Mouse (Mus musculus): Measurements from ENCODE around the gene Slc12a7.

Gene Slc12a7

DNA sequence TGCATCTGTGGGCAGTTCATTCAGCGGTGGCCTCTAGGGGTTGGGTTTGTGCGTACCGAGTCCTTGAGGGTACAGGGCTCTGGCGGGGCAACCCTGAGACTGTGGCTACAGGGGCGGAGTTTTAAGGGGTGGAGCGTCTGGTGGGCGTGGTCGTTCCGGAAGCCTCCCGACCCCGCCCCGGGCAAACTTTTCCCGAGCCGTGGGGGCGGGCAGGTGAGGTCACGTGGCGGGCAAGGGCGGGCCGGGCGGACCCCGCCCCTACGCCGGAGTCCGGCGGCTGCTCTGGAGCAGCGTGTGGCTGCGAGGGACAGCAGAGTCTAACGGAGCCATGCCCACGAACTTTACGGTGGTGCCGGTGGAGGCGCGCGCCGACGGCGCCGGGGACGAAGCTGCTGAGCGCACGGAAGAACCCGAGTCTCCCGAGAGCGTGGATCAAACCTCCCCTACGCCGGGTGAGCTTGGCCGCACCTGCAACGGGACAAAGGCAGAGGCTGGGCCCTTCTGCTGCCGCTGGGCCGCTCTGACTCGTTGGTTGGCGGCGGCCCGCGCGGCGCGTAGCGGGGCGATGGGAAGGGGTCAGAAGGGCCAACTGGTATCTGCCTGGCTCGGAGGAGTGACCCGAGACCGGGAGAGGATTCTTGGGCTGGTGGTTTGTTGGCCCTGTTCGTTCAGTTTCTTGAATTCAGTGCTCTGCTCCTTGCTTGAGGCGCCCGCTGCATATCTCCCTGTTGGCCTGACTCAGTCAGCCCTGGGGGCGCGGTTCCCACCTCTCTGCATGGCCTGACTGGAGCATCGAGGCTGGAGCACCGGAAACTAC is 30.8 kb downstream of the Slc12a7 start:
- DNase-seq (ENCODE audit: low spot score), result peak; percentile 62

- no peak for DNase-seq (ENCODE audit: low spot score)
These were observed 31.4 kb downstream of the Slc12a7 start for GRCm38 (mm10) chr13:73764256-73764775.

- no peak for DNase-seq (ENCODE audit: low spot score)
These were observed 32.5 kb downstream of the Slc12a7 start for GRCm38 (mm10) chr13:73765393-73765792.

DNA sequence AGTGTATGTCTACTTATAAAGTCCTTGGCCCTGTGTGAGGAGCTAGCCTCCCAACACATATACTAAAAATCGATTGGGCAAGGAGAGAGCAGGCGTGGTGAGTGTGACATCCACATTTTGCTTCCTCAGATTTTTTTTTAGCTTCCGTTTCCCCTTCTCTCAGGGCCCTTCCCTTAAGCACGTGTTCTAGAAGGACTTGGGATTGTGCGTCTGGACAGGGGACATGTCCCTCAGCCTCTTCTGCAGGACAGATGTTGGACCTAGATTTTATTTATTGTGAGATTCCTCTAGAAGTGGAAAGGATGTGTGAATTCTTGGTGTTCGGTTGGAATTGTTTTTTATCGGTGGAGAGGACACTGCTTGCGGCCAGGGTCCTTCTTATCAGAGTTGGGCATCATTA is 34.3 kb downstream of the Slc12a7 start:
- DNase-seq (ENCODE audit: low spot score), result no peak

GRCm38 (mm10) chr13:73767754-73768153 is 34.9 kb downstream of the Slc12a7 start:
- no peak for DNase-seq (ENCODE audit: low spot score)

DNA sequence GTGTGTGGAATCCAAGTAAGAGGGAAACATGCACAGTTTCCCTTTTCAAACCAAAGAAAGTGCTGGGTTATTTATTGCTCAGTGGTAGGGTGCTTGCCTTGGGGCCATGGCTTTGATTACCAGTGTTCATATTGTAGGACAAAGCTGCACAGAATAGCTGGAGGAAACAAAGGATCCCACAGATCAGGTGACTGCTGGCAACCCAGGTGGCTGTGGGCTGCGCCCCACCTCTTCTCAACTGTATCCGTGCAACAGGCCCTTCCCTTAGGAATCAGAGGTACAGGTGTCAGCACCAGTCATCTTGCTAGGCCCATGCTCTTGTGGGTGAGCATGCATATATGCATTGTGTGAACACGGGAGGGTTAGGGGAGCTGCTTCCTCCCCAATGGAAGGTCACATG is 35.4 kb downstream of the Slc12a7 start:
- DNase-seq (ENCODE audit: low spot score), result no peak

DNA sequence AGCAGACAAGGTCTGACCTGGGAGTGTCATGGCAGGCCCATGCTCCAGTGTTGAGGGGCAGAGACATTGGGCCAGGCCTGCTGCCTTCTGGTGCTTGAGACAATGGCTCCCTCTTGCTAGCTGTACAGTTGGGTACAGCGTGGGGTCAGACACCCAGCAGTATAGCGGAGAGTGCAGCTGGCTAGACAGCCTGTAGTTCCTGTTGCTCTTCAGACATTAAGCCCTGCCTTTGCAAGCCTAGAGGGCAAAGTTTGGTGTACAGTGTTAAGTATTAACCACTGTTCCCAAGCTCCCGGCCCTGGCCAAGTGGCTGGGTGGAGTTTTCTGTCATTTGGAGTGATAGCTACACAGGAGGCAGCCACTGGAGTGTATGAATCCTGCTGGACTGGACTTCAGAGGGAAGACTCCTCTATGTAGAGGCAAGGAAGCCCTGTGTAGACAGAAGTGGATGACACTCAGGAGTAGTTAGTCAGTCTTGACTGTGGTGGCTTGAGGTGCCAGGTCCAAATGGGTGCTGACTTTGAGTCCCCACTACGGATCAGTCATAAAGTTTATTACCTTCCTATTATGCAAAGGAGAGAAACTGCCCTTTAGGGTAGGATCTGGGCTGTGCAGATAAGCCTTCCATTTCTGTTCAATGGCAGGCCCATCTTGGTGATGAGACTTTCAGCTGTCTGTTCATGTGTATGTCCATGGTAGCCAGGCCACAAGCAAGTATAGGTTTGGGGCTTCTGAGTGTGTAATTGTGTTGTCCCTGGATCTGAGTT is 37.2 kb downstream of the Slc12a7 start:
- DNase-seq (ENCODE audit: low spot score), result no peak

DNA sequence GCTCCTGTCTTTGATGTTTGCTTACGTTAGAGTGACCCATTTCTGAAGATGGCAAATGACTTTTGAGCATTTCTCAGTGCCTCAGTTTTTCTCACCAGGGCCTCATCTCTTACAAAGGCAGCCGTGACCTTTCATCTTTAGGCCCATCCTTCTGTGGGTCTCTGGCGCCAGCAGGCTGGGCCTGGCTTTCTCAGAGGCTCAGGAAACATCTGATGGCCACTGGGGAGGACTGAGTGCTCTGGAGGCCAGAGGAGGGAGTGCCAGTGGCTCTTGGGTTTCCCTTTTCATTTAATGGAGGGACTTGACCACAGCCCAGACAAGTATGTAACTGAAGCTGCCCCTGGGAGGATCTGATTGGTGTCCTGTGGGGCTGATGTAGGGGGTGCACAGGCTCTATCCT is 38.2 kb downstream of the Slc12a7 start:
- DNase-seq (ENCODE audit: low spot score), result no peak

- no peak for DNase-seq (ENCODE audit: low spot score)
These were observed 39.8 kb downstream of the Slc12a7 start for GRCm38 (mm10) chr13:73772655-73773054.

GRCm38 (mm10) chr13:73773519-73774205 is 40.8 kb downstream of the Slc12a7 start:
- DNase-seq (ENCODE audit: low spot score), result no peak

- DNase-seq (ENCODE audit: low spot score), result no peak
These were observed 42.9 kb downstream of the Slc12a7 start for GRCm38 (mm10) chr13:73775786-73776185.

GRCm38 (mm10) chr13:73777578-73777977 is 44.7 kb downstream of the Slc12a7 start:
- no peak for DNase-seq (ENCODE audit: low spot score)

DNA sequence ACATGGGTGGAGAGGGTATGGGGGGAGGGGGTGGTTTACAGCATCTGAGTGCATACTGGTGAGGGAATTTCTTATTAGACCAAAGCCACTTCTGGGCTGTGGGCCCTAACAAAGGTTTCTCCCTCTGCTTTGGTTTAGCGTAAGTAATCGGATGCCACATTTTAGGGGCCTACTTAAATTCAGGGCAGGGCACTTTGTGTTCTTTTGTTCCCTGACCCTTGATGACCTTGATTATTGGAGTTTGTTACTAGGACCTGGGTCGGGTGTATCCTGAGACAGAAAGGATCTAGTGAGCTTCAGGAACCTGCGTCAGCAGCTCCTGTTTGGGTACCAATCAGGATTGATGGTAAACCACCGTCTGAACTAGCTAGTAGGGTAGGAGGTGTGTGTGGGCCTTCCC is 49.6 kb downstream of the Slc12a7 start:
- DNase-seq (ENCODE audit: low spot score), result no peak

DNA sequence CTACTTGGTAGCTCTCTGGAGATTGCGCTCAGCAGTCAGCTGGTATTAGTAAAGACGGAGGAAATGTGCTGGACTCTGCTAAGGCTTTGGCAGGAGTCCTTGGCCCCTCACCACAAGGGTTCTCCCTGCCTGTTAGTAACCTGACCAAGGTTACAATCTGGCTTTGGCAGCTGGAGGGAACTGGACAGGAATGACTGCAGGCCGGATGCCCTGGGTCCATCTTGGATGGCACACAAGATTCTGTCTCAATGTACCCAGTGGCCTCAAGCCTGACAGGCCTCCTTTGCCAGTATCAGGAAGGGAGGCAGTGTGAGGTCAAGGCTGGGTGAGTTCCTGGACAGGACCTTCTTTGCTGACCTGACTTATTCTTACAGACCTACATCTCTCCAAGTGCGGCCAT is 59.3 kb downstream of the Slc12a7 start:
- DNase-seq (ENCODE audit: low spot score), result no peak

- DNase-seq (ENCODE audit: low spot score), result no peak
These were observed 60.3 kb downstream of the Slc12a7 start for GRCm38 (mm10) chr13:73793171-73793570.

DNA sequence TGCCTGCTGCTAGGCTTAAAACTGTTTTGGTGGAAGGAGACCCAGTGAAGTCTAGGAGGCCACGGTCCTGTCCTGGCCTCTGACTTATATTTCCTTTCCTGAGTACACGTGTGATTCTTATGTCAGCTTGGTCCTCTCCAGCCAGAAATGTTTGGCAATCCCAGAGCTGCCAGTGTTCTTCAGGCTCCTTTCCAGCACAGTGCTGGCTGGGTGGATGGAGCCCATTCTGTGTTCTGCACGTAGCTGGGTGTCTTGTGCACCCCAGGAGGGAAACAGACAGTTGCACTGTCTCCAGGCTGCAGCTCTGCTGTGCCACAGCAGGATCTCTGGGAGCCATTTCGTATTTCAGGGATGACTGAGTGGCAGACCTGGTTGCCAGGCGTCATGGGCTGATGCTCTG is 66.2 kb downstream of the Slc12a7 start:
- no peak for DNase-seq (ENCODE audit: low spot score)

DNA sequence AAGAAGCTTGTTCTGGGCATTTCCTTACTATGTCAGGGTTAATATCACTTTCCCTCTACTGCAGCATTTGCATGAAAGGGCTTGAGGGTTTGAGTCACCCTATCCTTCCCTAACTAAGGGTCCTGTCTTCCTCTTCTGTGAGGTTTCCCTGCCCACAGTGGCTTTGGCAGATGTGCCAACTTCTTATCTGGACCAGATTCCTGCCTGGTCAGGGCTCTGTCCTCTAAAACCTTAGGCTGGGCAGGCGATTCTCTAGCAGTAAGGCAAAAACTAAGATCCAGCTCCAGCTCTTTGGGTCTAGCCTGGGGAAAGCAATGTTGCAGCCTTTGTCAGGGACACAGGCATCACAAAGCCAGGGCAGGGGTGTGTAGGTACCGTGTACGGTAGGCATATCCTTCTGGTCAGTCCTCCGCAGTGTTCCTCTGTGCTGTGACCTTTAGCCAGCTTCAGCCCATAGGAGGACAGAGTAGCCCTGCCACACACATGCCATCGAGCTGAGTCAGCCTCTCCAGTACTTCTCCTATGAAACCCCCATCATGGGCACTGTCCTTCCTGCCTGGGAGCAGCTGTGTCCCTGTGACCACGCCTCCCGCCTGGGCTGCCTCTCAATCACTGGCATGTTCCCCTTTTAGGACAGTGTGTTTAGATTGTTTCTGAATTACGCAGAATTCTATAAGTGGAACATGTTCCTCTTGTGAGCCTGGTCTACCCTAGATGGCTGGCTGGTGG is 70.7 kb downstream of the Slc12a7 start:
- no peak for DNase-seq (ENCODE audit: low spot score)

DNA sequence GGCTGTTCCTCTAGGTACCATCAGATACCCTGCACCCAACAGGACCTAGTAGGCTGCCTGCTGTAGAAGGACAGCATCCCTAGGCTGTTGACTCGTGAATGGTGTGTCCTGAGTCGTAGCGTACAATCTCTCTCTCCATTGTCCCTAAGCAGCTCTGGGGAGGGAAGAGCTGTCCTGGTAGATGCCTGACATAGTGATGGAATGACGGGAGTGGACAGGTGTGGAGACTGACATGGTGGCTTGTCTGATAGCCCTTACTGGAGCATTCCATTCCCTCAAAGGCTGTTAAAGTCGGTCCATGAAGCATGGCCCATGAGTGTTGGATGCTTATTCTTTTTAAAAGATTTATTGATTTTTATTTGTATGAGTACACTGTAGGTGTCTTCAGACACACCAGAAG is 72.0 kb downstream of the Slc12a7 start:
- DNase-seq (ENCODE audit: low spot score), result no peak

DNA sequence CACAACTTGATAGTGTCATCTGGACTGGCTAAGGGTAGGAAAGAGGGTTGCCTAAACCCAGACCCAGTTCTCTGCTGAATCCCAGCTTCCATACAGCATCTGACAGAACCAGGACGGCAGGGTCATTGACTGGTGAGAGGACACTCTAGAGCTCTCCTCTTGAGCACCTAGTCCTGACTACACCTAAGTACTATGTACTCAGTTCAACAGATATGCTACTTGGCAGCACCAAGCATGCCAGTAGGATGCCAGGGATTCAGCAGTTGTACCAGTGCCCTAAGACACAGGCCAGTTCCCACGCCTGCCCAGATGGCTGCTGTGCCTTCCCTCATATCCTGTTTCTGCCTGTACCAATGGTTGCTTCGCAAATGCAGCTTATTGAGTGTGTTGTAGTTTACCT is 80.0 kb downstream of the Slc12a7 start:
- no peak for DNase-seq (ENCODE audit: low spot score)

- DNase-seq (ENCODE audit: low spot score), result no peak
These were observed 81.3 kb downstream of the Slc12a7 start for GRCm38 (mm10) chr13:73814181-73814580.

GRCm38 (mm10) chr13:73816338-73816737 is 83.4 kb downstream of the Slc12a7 start:
- no peak for DNase-seq (ENCODE audit: low spot score)

DNA sequence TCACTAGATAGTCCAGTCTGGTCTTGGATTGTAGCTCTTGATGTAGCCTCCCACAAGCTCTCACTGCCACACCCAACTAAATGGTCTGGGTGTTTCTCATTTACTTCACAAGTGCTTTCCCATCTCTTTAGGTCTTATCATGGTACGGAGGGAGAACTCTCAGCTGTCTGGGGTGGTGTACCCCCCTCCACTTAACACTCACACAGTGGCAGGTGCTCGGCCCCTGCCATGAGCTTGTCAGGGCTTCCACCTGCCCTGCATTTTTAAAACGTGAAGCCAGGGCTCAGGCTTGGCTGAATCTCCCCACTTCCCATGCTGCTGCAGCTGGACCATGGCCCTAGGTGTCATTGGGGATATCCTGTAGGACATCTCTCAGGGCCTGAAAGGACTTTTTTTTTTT is 86.0 kb downstream of the Slc12a7 start:
- no peak for DNase-seq (ENCODE audit: low spot score)
